ENCODE assay signal across 7 mouse cellular contexts in the genomic region with DNA sequence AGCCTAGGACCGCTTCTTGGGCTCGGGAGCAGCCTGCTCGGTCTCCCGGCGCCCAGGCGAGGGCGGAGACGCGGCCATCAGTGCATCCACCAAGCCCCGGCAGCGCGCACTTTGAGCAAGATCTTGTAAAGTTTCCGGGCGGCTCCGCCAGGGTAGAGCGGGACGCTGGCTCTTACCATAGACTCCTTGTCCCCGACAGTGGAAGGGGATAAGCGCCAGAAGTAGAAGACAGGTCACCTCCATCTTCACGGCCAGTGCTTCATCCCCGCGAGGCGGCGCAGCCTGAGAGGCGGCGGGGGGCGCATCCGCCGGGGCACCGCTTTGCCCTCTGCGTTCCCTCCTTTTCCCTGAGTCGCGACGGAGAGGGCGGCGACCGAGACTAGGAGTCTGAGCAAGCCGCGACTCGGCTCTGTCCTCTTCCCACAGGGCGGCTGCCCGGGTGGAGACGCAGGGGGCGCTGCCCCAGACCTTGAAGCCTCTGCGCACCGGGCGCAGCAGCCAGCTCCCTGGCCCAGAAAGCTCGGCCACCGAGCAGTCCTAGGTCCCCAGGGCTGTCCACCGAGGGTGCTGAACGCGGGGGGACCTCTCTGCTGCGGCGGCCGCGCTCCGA.
DNase-seq lines count a peak whose midpoint lies in the region; ATAC-seq and TF ChIP-seq lines count a peak whose summit lies in the region.

No protein-coding gene starts in this region.

- H3K9me3 ChIP-seq in kidney, embryonic 14.5 days (ENCODE audit: control insufficient read depth, low read length): no peaks in the 10 kb centered on the region
- no peaks in the 10 kb centered on the region for H3K9me3 ChIP-seq in stomach, embryonic 14.5 days (ENCODE audit: control insufficient read depth, low read depth, low read length)

- peak overlapping the region; percentile 66 for H3K9ac ChIP-seq in kidney, embryonic 14.5 days (ENCODE audit: low read depth, low read length)
- peak overlapping the region; percentile 55 for H3K9ac ChIP-seq in stomach, embryonic 14.5 days (replicated peaks; ENCODE audit: low read depth, low read length)

- peaks cover 35% of the 10 kb centered on the region for H3K27me3 ChIP-seq in spleen, adult 2 months (ENCODE audit: control insufficient read depth, insufficient read depth, low read length)
- peaks cover 74% of the 10 kb centered on the region for H3K27me3 ChIP-seq in kidney, embryonic 14.5 days (ENCODE audit: control insufficient read depth, insufficient read depth, low read length)
- H3K27me3 ChIP-seq in stomach, embryonic 14.5 days (ENCODE audit: control insufficient read depth, insufficient read depth, low read length): 0 out of 2 replicates have a peak, but pooled peaks cover 8% of the 10 kb centered on the region

- TF ChIP-seq CTCF in spleen, adult 2 months (IDR thresholded peaks at IDR 0.05; ENCODE audit: extremely low read depth, insufficient read depth, insufficient read length, insufficient replicate concordance): no peak
- peak; percentile 56 for TF ChIP-seq CTCF in gastrocnemius, adult 2 months (IDR thresholded peaks at IDR 0.05)

- peak; percentile 50 for ATAC-seq in kidney, embryonic 14.5 days (ENCODE audit: low FRiP score, low TSS enrichment)
- no peak for ATAC-seq in stomach, embryonic 14.5 days (ENCODE audit: insufficient number of reproducible peaks, insufficient read depth, low FRiP score, low read depth)

- intact Hi-C loops in gastrocnemius, adult 2 months (cut with DNase I): loop anchor here (10.0 kb wide), 2 partner anchors 183 to 253 kb away; no protein-coding TSS in a partner anchor

- H3K27ac ChIP-seq in spleen, adult 2 months (ENCODE audit: insufficient read depth, low read length): no peak overlapping the region
- H3K27ac ChIP-seq in brown adipose tissue, adult 24 weeks (replicated peaks; ENCODE audit: low read depth, low read length): no peak overlapping the region
- peak overlapping the region; percentile 82 for H3K27ac ChIP-seq in gastrocnemius, adult 2 months
- H3K27ac ChIP-seq in kidney, embryonic 14.5 days (ENCODE audit: low read depth, low read length): no peak overlapping the region
- H3K27ac ChIP-seq in stomach, embryonic 14.5 days (ENCODE audit: low read length): peak overlapping the region; percentile 82; the same call in 1 of the 2 replicates

- H3K4me1 ChIP-seq in spleen, adult 2 months (ENCODE audit: control insufficient read depth, insufficient read depth, insufficient read length): peaks cover 9% of the 10 kb centered on the region
- no peaks in the 10 kb centered on the region; the same call in 1 of the 2 replicates for H3K4me1 ChIP-seq in brown adipose tissue, adult 24 weeks (ENCODE audit: control insufficient read depth, insufficient read depth, insufficient read length, low read length)
- peaks cover 11% of the 10 kb centered on the region for H3K4me1 ChIP-seq in kidney, embryonic 14.5 days (ENCODE audit: control insufficient read depth, insufficient read depth, low read length)
- peaks cover 31% of the 10 kb centered on the region for H3K4me1 ChIP-seq in stomach, embryonic 14.5 days (ENCODE audit: control insufficient read depth, insufficient read depth, low read length)

- H3K4me2 ChIP-seq in kidney, embryonic 14.5 days (replicated peaks; ENCODE audit: low read depth, low read length): peak overlapping the region; percentile 100
- peak overlapping the region; percentile 99 for H3K4me2 ChIP-seq in stomach, embryonic 14.5 days (replicated peaks; ENCODE audit: low read depth, low read length)

- DNase-seq in spleen, adult 2 months (ENCODE audit: low read depth in 1 of 2, low spot score in 2 of 2): no peak
- no peak for DNase-seq in spleen, postnatal 36 days (ENCODE audit: low spot score in 2 of 2)
- peak; percentile 79 for DNase-seq in gastrocnemius, adult 2 months
- peak; percentile 25 for DNase-seq in lung, postnatal 36 days

- H3K36me3 ChIP-seq in spleen, adult 2 months (ENCODE audit: control insufficient read depth, insufficient read depth, low read length): no peaks in the 10 kb centered on the region
- no peaks in the 10 kb centered on the region for H3K36me3 ChIP-seq in kidney, embryonic 14.5 days (ENCODE audit: control insufficient read depth, insufficient read depth, low read length)
- H3K36me3 ChIP-seq in stomach, embryonic 14.5 days (ENCODE audit: control insufficient read depth, insufficient read depth, low read length): no peaks in the 10 kb centered on the region

- 1% methylated on average over 56 of the region's 57 CpGs for WGBS in spleen, adult 2 months
- WGBS in kidney, embryonic 14.5 days: under 1% methylated on average over 55 of the region's 57 CpGs
- 0% methylated on average over 54 of the region's 57 CpGs for WGBS in stomach, embryonic 14.5 days

- TF ChIP-seq POLR2A in spleen, adult 2 months (IDR thresholded peaks at IDR 0.05; ENCODE audit: low read depth, low read length): no peak

- peak overlapping the region; percentile 37; the same call in 1 of the 2 replicates for H3K4me3 ChIP-seq in spleen, adult 2 months (ENCODE audit: extremely low read depth, insufficient read depth, insufficient read length)
- H3K4me3 ChIP-seq in brown adipose tissue, adult 24 weeks (ENCODE audit: insufficient read depth, low read depth, low read length): peak overlapping the region; percentile 58
- H3K4me3 ChIP-seq in gastrocnemius, adult 2 months: peak overlapping the region; percentile 92
- peak overlapping the region; percentile 66 for H3K4me3 ChIP-seq in kidney, embryonic 14.5 days (ENCODE audit: low read length)
- H3K4me3 ChIP-seq in stomach, embryonic 14.5 days (ENCODE audit: low read depth, low read length): peak overlapping the region; percentile 67

Comparison
In these comparisons a context has a peak if more than half of its experiments do, and no peak if none do; other contexts are left out.
1. DNase-seq: peak in gastrocnemius, adult 2 months (single experiment) and lung, postnatal 36 days (single experiment); none in spleen, adult 2 months (0 of 2) and spleen, postnatal 36 days (0 of 2).
2. H3K27ac ChIP-seq: peak in gastrocnemius, adult 2 months (single experiment) and stomach, embryonic 14.5 days (single experiment); none in spleen, adult 2 months (single experiment), brown adipose tissue, adult 24 weeks (single experiment) and kidney, embryonic 14.5 days (single experiment).
3. H3K4me3 ChIP-seq: peak in every context shown above with its lines; median percentile 92 in gastrocnemius, adult 2 months; 67 in stomach, embryonic 14.5 days; 66 in kidney, embryonic 14.5 days; 58 in brown adipose tissue, adult 24 weeks; 37 in spleen, adult 2 months.